Mouse (Mus musculus) intestine, embryonic 16.5 days (tissue): ENCODE measurements at regions not wholly inside any gene's neighbourhood (a gene's known extent, or its start where the extent isn't known, plus 50 kb on each side); places are given as distances from the start of the nearest gene placed in this dataset.

Experiments used
- ATAC-seq: fragments of 200-750 bp; cut with Nextera tagmentation; 2 replicates; pipeline ENCODE4 v1.8.0; 2017; ENCODE audit warnings: moderate TSS enrichment, moderate library complexity
- H3K27ac ChIP-seq: fragments of 300-500 bp; sonication (generic); 2 replicates; pipeline ENCODE4 v1.5.1; 2014; ENCODE audit warnings: mild to moderate bottlenecking, low read length
- H3K27me3 ChIP-seq: fragments of 300-500 bp; sonication (generic); replicated peaks from 2 replicates; pipeline ENCODE4 v1.6.1; 2014; ENCODE audit warnings: low read length, control low read depth, mixed read lengths; ENCODE audit not compliant: control insufficient read depth, insufficient read depth
- H3K36me3 ChIP-seq: fragments of 300-500 bp; sonication (generic); 2 replicates; pipeline ENCODE4 v1.6.1; 2014; ENCODE audit warnings: low read length, control low read depth; ENCODE audit not compliant: control insufficient read depth, insufficient read depth
- H3K4me1 ChIP-seq: fragments of 300-500 bp; sonication (generic); 2 replicates; pipeline ENCODE4 v1.6.1; 2014; ENCODE audit warnings: low read length, control low read depth, mixed read lengths; ENCODE audit not compliant: control insufficient read depth, insufficient read depth
- H3K4me2 ChIP-seq: fragments of 300-500 bp; sonication (generic); 2 replicates; pipeline ENCODE4 v1.6.1; 2014; ENCODE audit warnings: low read depth, low read length, control low read depth
- H3K4me3 ChIP-seq: fragments of 300-500 bp; sonication (generic); 2 replicates; pipeline ENCODE4 v1.5.1; 2014; ENCODE audit warnings: mild to moderate bottlenecking, low read length
- H3K9ac ChIP-seq: fragments of 300-500 bp; sonication (generic); 2 replicates; pipeline ENCODE4 v1.6.1; 2014; ENCODE audit warnings: low read depth, low read length
- H3K9me3 ChIP-seq: fragments of 300-500 bp; sonication (generic); 2 replicates; pipeline ENCODE4 v1.6.1; 2016; ENCODE audit warnings: low read length, control low read depth; ENCODE audit not compliant: control insufficient read depth
- WGBS: fragments of 180-500 bp; shearing (Covaris S2); extraction: QIAGEN DNeasy Blood & Tissue Kit; methylation state at CpG from one replicate; pipeline ENCODE4 v1.1.7; 2014; 5-methylcytosine and 5-hydroxymethylcytosine counted together

GRCm38 (mm10) chr16:30818541-30819120 is 219.1 kb downstream of the Fam43a start:
- ATAC-seq = no peak

GRCm38 (mm10) chr16:30819342-30819741 is 219.8 kb downstream of the Fam43a start:
- H3K4me1 ChIP-seq = peaks cover 29% of the 10 kb centered on the region
- H3K36me3 ChIP-seq = no peaks in the 10 kb centered on the region
- no peaks in the 10 kb centered on the region for H3K9me3 ChIP-seq
- H3K9ac ChIP-seq = no peak overlapping the region
- H3K27ac ChIP-seq = no peak overlapping the region
- 79% methylated on average over 4 of the region's 4 CpGs for WGBS
- H3K27me3 ChIP-seq = no peaks in the 10 kb centered on the region; the same call in 1 of the 2 replicates
- H3K4me3 ChIP-seq = no peak overlapping the region
- H3K4me2 ChIP-seq = no peak overlapping the region
- no peak for ATAC-seq

More at GRCm38 (mm10) chr16:30818541-30819120, 219.1 kb downstream of the Fam43a start:
- WGBS = 31% methylated on average over 5 of the region's 5 CpGs
- H3K4me2 ChIP-seq = no peak overlapping the region
- H3K27me3 ChIP-seq = no peaks in the 10 kb centered on the region
- H3K4me1 ChIP-seq = peaks cover 29% of the 10 kb centered on the region
- H3K4me3 ChIP-seq = no peak overlapping the region
- H3K27ac ChIP-seq = no peak overlapping the region
- H3K36me3 ChIP-seq = no peaks in the 10 kb centered on the region
- no peak overlapping the region for H3K9ac ChIP-seq
- no peaks in the 10 kb centered on the region for H3K9me3 ChIP-seq

- H3K4me2 ChIP-seq = no peak overlapping the region
- H3K9me3 ChIP-seq = no peaks in the 10 kb centered on the region
- no peaks in the 10 kb centered on the region for H3K36me3 ChIP-seq
- peaks cover 29% of the 10 kb centered on the region for H3K4me1 ChIP-seq
- H3K27me3 ChIP-seq = no peaks in the 10 kb centered on the region; the same call in 1 of the 2 replicates
- H3K9ac ChIP-seq = no peak overlapping the region
- 89% methylated on average over 3 of the region's 3 CpGs for WGBS
- H3K27ac ChIP-seq = no peak overlapping the region
- ATAC-seq = no peak
- H3K4me3 ChIP-seq = no peak overlapping the region
Measured at GRCm38 (mm10) chr16:30820234-30820633, 220.7 kb downstream of the Fam43a start.

GRCm38 (mm10) chr16:30820761-30821160 is 221.2 kb downstream of the Fam43a start:
- H3K4me2 ChIP-seq = peak overlapping the region; percentile 58
- H3K27me3 ChIP-seq = no peaks in the 10 kb centered on the region; the same call in 1 of the 2 replicates
- no peak overlapping the region for H3K27ac ChIP-seq
- no peak overlapping the region for H3K4me3 ChIP-seq
- H3K36me3 ChIP-seq = no peaks in the 10 kb centered on the region
- peaks cover 29% of the 10 kb centered on the region for H3K4me1 ChIP-seq
- 72% methylated on average over 4 of the region's 4 CpGs for WGBS
- no peak overlapping the region for H3K9ac ChIP-seq
- ATAC-seq = no peak; the same call in 1 of the 2 replicates
- H3K9me3 ChIP-seq = no peaks in the 10 kb centered on the region

- Histone ChIP-seq H3K27me3 (no peaks in the 10 kb centered on the region; the same call in 1 of the 2 replicates), H3K4me1 (peaks cover 31% of the 10 kb centered on the region), H3K4me2 (peak overlapping the region; percentile 58), H3K9me3 (no peaks in the 10 kb centered on the region), H3K27ac (peak overlapping the region; percentile 70), H3K9ac (peak overlapping the region; percentile 54), H3K36me3 (no peaks in the 10 kb centered on the region), H3K4me3 (peak overlapping the region; percentile 31)
- peak; percentile 77 for ATAC-seq
- WGBS = 6% methylated on average over 17 of the region's 17 CpGs
Measured at GRCm38 (mm10) chr16:30821191-30821910, 221.8 kb downstream of the Fam43a start.

- Histone ChIP-seq H3K4me1 (peaks cover 31% of the 10 kb centered on the region), H3K9me3 (no peaks in the 10 kb centered on the region), H3K36me3 (no peaks in the 10 kb centered on the region), H3K4me3 (no peak overlapping the region), H3K27ac (peak overlapping the region; percentile 70), H3K27me3 (no peaks in the 10 kb centered on the region; the same call in 1 of the 2 replicates), H3K4me2 (peak overlapping the region; percentile 58; the same call in 1 of the 2 replicates), H3K9ac (no peak overlapping the region)
- WGBS = 46% methylated on average over 13 of the region's 13 CpGs
- peak; percentile 46; the same call in 1 of the 2 replicates for ATAC-seq
Measured at GRCm38 (mm10) chr16:30821911-30822578, 222.5 kb downstream of the Fam43a start.

GRCm38 (mm10) chr16:30826128-30826527 is 226.6 kb downstream of the Fam43a start:
- no peaks in the 10 kb centered on the region for H3K36me3 ChIP-seq
- 62% methylated on average over 3 of the region's 3 CpGs for WGBS
- no peak overlapping the region for H3K4me3 ChIP-seq
- no peak overlapping the region for H3K9ac ChIP-seq
- H3K27me3 ChIP-seq = peaks cover 2% of the 10 kb centered on the region; the same call in 1 of the 2 replicates
- no peak for ATAC-seq
- H3K4me1 ChIP-seq = peaks cover 20% of the 10 kb centered on the region
- no peak overlapping the region for H3K4me2 ChIP-seq
- no peaks in the 10 kb centered on the region for H3K9me3 ChIP-seq
- no peak overlapping the region for H3K27ac ChIP-seq

GRCm38 (mm10) chr16:30827901-30828608 is 228.5 kb downstream of the Fam43a start:
- Histone ChIP-seq H3K4me2 (no peak overlapping the region), H3K36me3 (no peaks in the 10 kb centered on the region), H3K4me3 (no peak overlapping the region), H3K27ac (no peak overlapping the region), H3K9me3 (no peaks in the 10 kb centered on the region), H3K27me3 (peaks cover 2% of the 10 kb centered on the region; the same call in 1 of the 2 replicates), H3K9ac (no peak overlapping the region), H3K4me1 (peaks cover 5% of the 10 kb centered on the region; the same call in 1 of the 2 replicates)
- WGBS = 72% methylated on average over 9 of the region's 9 CpGs
- ATAC-seq = no peak

GRCm38 (mm10) chr16:30834561-30834960 is 235.0 kb downstream of the Fam43a start:
- ATAC-seq = no peak
- no peaks in the 10 kb centered on the region for H3K4me1 ChIP-seq
- no peak overlapping the region for H3K4me2 ChIP-seq
- H3K27ac ChIP-seq = no peak overlapping the region
- H3K27me3 ChIP-seq = no peaks in the 10 kb centered on the region
- no peak overlapping the region for H3K4me3 ChIP-seq
- no peaks in the 10 kb centered on the region for H3K36me3 ChIP-seq
- no peak overlapping the region for H3K9ac ChIP-seq
- WGBS = 65% methylated on average over 3 of the region's 3 CpGs
- H3K9me3 ChIP-seq = no peaks in the 10 kb centered on the region
